Mouse (Mus musculus) erythroblast, adult 5-6 weeks (primary cell): Measurements from ENCODE around the gene Klhl30. TPM values are rescaled to one million over a fixed set of nuclear protein-coding genes. Genes with fewer than 3 reads are reported as not detected.

Experiments
- total RNA-seq, 2 experiments: library from RNA; stranded (forward) in 1 of 2; stranded (reverse) in 1 of 2; fragments of 150-400 nt in 1 of 2; fragments of 200-764, 138-1000 nt in 1 of 2; gene quantifications; 2 replicates each; pipeline versions ENCODE4 v1.2.3 to v1.2.4; 2015 to 2017; ENCODE audit warnings: low replicate concordance in 2 of 2

The Klhl30 gene
- total RNA-seq, 2 experiments from 2014 or later = 0.51 TPM; not detected in 1

Other genes starting within 250 kb of the Klhl30 start
- gene Rbm44, start 205.9 kb upstream of the Klhl30 start, total RNA-seq (2015; ENCODE audit: low replicate concordance) = 0.58 and 8.4 TPM in 2 replicates
- 0.70 and 4.1 TPM in 2 replicates for gene Rbm44, start 205.9 kb upstream of the Klhl30 start, total RNA-seq (2017; ENCODE audit: low replicate concordance)
- gene Ramp1, start 171.2 kb upstream of the Klhl30 start, total RNA-seq (2015; ENCODE audit: low replicate concordance) = 25.9 and 28.2 TPM in 2 replicates
- gene Ramp1, start 171.2 kb upstream of the Klhl30 start, total RNA-seq (2017; ENCODE audit: low replicate concordance) = 15.9 and 17.1 TPM in 2 replicates
- 187 and 269 TPM in 2 replicates for gene Ube2f, start 100.7 kb upstream of the Klhl30 start, total RNA-seq (2015; ENCODE audit: low replicate concordance)
- gene Ube2f, start 100.7 kb upstream of the Klhl30 start, total RNA-seq (2017; ENCODE audit: low replicate concordance) = 221 and 245 TPM in 2 replicates
- gene Scly, start 52.7 kb upstream of the Klhl30 start, total RNA-seq (2015; ENCODE audit: low replicate concordance) = 6.9 and 15.3 TPM in 2 replicates
- gene Scly, start 52.7 kb upstream of the Klhl30 start, total RNA-seq (2017; ENCODE audit: low replicate concordance) = 16.6 and 18.8 TPM in 2 replicates
- gene Espnl, start 28.9 kb upstream of the Klhl30 start, total RNA-seq (2015; ENCODE audit: low replicate concordance) = not detected in 2 replicates
- 0.14 and 0.26 TPM in 2 replicates for gene Espnl, start 28.9 kb upstream of the Klhl30 start, total RNA-seq (2017; ENCODE audit: low replicate concordance)
- gene Erfe, start 15.4 kb downstream of the Klhl30 start, total RNA-seq (2015; ENCODE audit: low replicate concordance) = 0.42 and 2.7 TPM in 2 replicates
- 0.70 TPM in 1 of 2 replicates, not detected in the other for gene Erfe, start 15.4 kb downstream of the Klhl30 start, total RNA-seq (2017; ENCODE audit: low replicate concordance)
- gene Ilkap, start 47.8 kb downstream of the Klhl30 start, total RNA-seq (2015; ENCODE audit: low replicate concordance) = 32.6 and 82.0 TPM in 2 replicates
- 55.6 and 70.8 TPM in 2 replicates for gene Ilkap, start 47.8 kb downstream of the Klhl30 start, total RNA-seq (2017; ENCODE audit: low replicate concordance)
- gene Hes6, start 63.0 kb downstream of the Klhl30 start, total RNA-seq (2015; ENCODE audit: low replicate concordance) = 2.5 and 4.8 TPM in 2 replicates
- 4.2 and 5.0 TPM in 2 replicates for gene Hes6, start 63.0 kb downstream of the Klhl30 start, total RNA-seq (2017; ENCODE audit: low replicate concordance)
- gene Per2, start 108.3 kb downstream of the Klhl30 start, total RNA-seq (2015; ENCODE audit: low replicate concordance) = 1.9 and 2.7 TPM in 2 replicates
- gene Per2, start 108.3 kb downstream of the Klhl30 start, total RNA-seq (2017; ENCODE audit: low replicate concordance) = 1.7 and 2.0 TPM in 2 replicates
- gene Traf3ip1, start 143.6 kb downstream of the Klhl30 start, total RNA-seq (2015; ENCODE audit: low replicate concordance) = 1.0 and 1.3 TPM in 2 replicates
- gene Traf3ip1, start 143.6 kb downstream of the Klhl30 start, total RNA-seq (2017; ENCODE audit: low replicate concordance) = 0.51 and 2.6 TPM in 2 replicates
- 106 and 120 TPM in 2 replicates for gene Asb1, start 189.5 kb downstream of the Klhl30 start, total RNA-seq (2015; ENCODE audit: low replicate concordance)
- 299 and 366 TPM in 2 replicates for gene Asb1, start 189.5 kb downstream of the Klhl30 start, total RNA-seq (2017; ENCODE audit: low replicate concordance)